Comparison of ENCODE assay signal across 8 mouse cellular contexts in the genomic region with DNA sequence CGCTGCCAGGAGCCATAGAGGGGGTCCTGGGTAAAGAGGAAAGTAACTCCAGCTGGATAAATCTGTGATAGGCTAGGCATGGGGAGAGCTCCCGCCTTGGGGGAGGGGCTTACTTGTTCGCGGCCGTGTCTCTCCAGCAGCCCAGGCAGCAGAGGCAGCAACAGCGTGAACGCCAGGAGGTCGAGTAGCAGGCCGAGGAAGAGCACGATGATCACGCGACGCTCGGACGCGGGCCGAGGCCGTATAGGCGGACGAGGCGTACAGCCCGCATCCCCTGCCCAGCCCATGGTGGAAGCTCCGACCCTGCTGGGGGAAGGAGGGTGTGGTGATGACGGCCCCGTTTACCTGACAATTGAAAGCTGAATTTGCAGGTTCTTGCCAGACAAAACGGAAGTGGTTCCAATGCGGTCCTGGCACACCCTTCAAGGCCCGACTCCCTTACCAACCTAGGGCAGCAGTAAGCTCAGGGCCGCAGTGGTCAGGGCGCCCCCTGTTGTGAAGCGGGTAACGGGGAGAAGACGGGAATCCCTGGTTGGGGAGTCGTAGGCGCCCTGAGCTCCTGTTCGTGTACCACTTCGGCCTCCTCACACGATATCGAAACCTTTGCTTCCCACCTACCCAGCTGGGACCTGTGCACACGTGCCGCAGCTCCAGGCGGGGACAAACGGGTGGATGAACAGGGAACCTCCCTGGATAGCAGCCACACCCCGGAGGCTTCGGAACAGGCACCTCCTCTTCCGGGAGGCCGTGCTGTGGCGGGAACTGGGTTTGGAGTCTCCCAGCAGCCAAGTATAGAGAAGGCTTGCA. TPM values are rescaled to one million over a fixed set of nuclear protein-coding genes. Genes with fewer than 3 reads are reported as not detected.
DNase-seq lines count a peak whose midpoint lies in the region; ATAC-seq lines count a peak whose summit lies in the region.

A gene (minus strand): TSS at position 732 of the 807 bp plus-strand sequence.

- H3K27ac ChIP-seq in hindbrain, embryonic 11.5 days (ENCODE audit: low read depth, low read length), result peak within 1 kb of the TSS; percentile 58; the same call in 1 of the 2 replicates

- H3K9ac ChIP-seq in hindbrain, embryonic 11.5 days (ENCODE audit: low read depth, low read length), result peak within 1 kb of the TSS; percentile 73

- no peaks in the 10 kb centered on the region for H3K27me3 ChIP-seq in hindbrain, embryonic 11.5 days (ENCODE audit: control insufficient read depth, insufficient read depth, low read length)

- peak; percentile 86 for DNase-seq in Muller cell, postnatal 12 days (ENCODE audit: inconsistent ontology term)
- DNase-seq in cerebellum, adult 9-11 months, result peak; percentile 81
- DNase-seq in frontal cortex, adult 2 months (ENCODE audit: extremely low spot score in 1 of 2, low spot score in 1 of 2), result peak; percentile 66 to 85
- DNase-seq in hindbrain, embryonic 11.5 days (ENCODE audit: low spot score), result peak; percentile 82
- DNase-seq in layer of hippocampus, postnatal 14 days (ENCODE audit: low spot score in 2 of 2), result peak; percentile 79 to 85
- DNase-seq in lung, postnatal 14 days, result peak; percentile 80
- peak; percentile 81 for DNase-seq in retina, embryonic 14.5 days (ENCODE audit: low spot score)
- DNase-seq in thymus, postnatal 4 days, result peak; percentile 86

- WGBS in hindbrain, embryonic 11.5 days, result under 1% methylated on average over 48 of the region's 48 CpGs

- no peaks in the 10 kb centered on the region for H3K9me3 ChIP-seq in hindbrain, embryonic 11.5 days (ENCODE audit: control insufficient read depth, low read length)

- H3K4me1 ChIP-seq in hindbrain, embryonic 11.5 days (replicated peaks; ENCODE audit: control insufficient read depth, insufficient read depth, low read length), result no peaks in the 10 kb centered on the region

- H3K4me2 ChIP-seq in hindbrain, embryonic 11.5 days (replicated peaks; ENCODE audit: low read depth, low read length), result peak within 1 kb of the TSS; percentile 94

- peak; percentile 91 for ATAC-seq in hindbrain, embryonic 11.5 days (ENCODE audit: low FRiP score)

- peaks cover 5% of the 10 kb centered on the region; the same call in 1 of the 2 replicates for H3K36me3 ChIP-seq in hindbrain, embryonic 11.5 days (ENCODE audit: control insufficient read depth, insufficient read depth, low read length)

- H3K4me3 ChIP-seq in hindbrain, embryonic 11.5 days (ENCODE audit: low read depth, low read length), result peak within 1 kb of the TSS; percentile 56

RNA-seq across cellular contexts. Expression of the gene that starts here (rescaled TPM):
- polyA plus RNA-seq in frontal cortex, adult 2 months (2012; rRNA removed), result 108 and 113 TPM in 2 replicates
- 70.5 and 75.5 TPM in 2 replicates for polyA plus RNA-seq in hindbrain, embryonic 11.5 days (2014; fragmentation: Nextera tagmentation; extraction: Ambion mirVana)
- total RNA-seq in layer of hippocampus, postnatal 14 days (2021), result 10 to 100 TPM; 38.0 to 41.7 TPM

Comparison
In these comparisons a context has a peak if more than half of its experiments do, and no peak if none do; other contexts are left out.
1. Peak in every context shown above with its lines: DNase-seq, ATAC-seq, H3K4me3 ChIP-seq and H3K27ac ChIP-seq.